Mouse (Mus musculus): ENCODE results near the gene Gm10147.
"Not testable (repeated sequence)": the region's sequence is repeated elsewhere in the genome, so short reads cannot be mapped to it uniquely, and the experiment has no call there.

Gene Gm10147

DNA sequence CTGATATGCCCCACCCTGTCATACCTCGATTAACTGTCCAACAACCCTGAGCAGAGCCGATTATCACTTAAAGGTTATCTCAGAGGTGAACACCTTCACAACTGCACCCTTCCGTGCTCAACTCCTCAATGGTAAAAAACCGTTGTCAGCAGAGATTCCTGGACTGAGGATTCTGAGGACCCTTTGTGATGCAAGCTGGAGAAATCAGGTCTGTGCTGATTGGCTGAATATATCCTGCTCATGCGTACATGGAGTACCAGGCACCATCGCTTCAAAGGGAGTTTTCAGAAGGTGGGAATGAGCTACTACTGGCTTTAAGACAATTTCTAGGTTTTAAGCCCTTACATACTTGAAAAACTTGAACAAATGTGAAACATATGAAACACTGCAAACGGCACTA lies at the start of gene Gm10147:
Gene Gm10147, minus strand, starts transcription at position 101 of the 400 bp plus-strand sequence.
- not testable (repeated sequence) for DNase-seq (ENCODE audit: low read depth, low spot score)

Data from retina, adult 2 months (tissue).